Mouse (Mus musculus): ENCODE data around the gene Acadm. TPM values are rescaled to one million over a fixed set of nuclear protein-coding genes. Genes with fewer than 3 reads are reported as not detected.
A peak's percentile ranks its signal among the peaks of the same experiment; 100 is the strongest.

The Acadm gene
- total RNA-seq, 2 experiments from 2014 or later = 256 to 346 TPM

DNA sequence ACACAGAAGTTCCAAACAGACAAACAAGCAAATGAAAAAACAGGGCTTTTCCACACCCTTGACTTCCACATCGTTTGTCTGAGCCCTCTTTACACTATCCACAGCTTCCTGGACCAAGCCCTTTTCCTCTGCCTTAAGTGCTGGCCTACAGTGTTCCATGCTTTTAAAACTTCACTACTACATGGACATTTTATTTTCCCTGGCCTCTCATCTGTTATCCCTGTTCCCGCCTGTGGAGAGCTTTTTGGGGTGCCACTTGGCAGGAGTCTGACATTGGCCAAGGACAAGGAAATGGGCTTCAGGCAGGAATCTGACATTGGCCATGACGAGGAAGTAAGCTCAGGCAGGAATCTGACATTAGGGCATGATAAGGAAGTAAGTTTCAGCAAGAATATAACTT is 41.8 kb downstream of the Acadm start:
- no peak for DNase-seq

DNA sequence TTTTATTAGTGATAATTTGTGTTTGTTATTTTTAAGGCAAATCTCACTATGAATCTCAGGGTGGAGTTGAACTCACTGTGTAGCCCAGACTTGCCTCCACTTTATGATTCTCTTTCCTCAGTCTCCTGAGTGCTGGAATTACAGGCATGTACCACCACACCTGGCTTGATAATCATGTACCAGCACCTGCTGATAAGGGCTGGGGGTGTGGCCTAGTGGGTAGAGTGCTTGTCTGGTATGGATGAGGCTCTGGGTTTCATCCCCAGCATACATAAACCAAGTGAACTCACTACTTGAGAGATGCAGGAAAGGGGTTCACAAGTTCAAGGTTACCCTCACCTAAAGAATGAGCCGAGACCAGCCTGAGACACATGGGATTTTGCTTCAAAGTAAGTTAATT is 42.5 kb downstream of the Acadm start:
- no peak for DNase-seq

DNA sequence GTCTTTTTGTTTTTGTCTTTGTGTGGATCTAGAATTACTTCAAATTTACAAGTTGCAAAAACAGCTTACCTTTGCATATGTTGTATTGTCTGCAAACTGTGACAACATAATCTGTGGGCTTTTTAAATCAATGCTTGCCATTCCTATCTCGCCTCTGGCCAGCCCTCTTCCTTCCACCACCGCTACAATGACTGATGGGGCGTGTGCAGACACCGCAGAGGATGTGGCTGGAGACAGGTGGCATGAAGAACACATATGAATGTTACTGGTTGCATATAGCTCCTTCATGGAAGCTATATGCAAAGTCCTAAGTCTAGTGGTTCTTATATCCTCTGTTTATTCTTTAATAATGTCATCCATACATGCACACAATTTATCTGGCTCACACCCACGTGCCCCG is 47.2 kb downstream of the Acadm start:
- DNase-seq = no peak

DNA sequence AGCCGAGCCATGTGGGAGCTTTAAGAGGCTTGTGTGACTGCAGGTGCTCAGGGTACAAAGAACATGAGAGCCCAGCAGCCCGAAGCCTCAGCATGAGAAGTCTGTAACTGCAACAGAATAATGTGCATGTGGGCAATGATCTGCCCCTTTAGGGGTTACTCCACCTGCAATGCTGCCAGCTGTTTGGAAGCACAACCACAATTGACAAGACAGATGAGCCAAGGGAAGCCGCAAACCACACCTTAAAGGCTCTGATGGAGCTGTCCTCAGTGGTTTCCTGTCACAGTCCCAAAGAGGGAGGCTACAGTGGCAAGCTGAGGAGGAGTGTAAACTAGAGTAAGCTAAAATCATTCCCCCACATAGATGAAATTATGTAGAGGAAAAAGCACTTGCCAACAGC is 49.0 kb downstream of the Acadm start:
- DNase-seq = peak; percentile 24

DNA sequence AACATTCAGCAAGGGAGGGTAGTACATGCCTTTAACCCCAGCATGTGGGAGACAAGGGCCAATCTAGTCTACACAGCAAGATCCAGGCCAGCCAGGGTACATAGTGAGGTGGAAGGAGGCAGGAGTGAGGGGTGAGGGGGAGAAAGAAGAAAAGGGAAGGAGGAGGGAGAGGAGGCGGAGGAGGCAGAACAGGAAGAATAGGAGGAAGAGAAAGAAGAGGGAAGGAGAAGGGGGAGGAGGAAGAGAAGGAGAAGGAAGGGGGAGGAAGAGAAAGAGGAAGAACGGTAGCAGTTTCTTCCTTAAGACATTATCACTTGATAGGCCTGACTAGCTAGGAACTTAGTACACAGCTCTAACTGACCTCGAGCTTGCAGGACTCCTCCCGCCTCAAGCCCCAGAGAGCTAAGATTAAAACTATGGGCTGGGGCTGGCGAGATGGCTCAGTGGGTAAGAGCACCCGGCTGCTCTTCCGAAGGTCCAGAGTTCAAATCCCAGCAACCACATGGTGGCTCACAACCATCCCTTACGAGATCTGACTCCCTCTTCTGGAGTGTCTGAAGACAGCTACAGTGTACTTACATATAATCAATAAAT is 55.1 kb downstream of the Acadm start:
- DNase-seq = no peak

DNA sequence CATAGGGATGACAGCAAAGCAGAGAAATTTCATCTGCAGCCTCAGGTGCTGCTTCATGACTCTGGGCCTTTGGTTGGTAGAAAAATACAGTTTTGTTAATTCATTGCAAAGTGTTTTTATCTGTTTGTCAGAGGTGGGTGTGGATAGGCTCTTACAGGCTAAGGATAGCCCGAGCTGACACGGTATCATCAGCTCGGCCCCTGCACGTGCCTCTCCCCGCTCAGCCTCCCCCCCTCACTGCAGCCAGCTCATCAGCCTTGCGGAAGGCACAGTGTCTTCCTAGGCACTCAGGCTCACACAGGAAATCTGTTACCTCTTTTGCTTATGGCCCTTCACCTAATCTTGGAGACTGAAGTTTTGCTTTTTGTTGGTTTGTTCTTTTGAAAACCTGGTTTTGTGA is 56.3 kb downstream of the Acadm start:
- no peak for DNase-seq

DNA sequence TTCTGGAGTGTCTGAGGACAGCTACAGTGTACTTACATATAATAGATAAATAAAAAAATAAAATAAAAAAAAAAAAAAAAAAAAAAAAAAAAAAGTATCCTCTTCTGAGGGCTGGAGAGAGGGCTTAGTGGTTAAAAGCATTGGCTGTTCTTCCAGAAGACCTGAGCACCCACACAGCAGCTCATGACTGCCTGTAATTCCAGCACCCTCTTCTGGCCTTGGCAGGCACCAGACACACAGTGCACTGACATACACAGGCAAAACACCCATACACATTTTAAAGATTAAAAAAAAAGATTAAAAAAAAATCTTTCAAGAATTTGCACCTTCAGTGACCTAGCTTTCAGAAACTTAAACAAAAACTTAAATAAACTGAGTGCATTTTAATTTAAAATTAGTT is 58.1 kb downstream of the Acadm start:
- no peak for DNase-seq

Other genes starting within 250 kb of the Acadm start
- gene St6galnac3, start 219.5 kb downstream of the Acadm start, total RNA-seq (2021) = 1 to 10 TPM; 2.3 to 2.8 TPM
- not detected for gene Asb17, start 100.4 kb downstream of the Acadm start, total RNA-seq (2021)
- gene Msh4, start 38.5 kb downstream of the Acadm start, total RNA-seq (2021) = not detected
- gene Rabggtb, start 31.6 kb downstream of the Acadm start, total RNA-seq (2021) = 10 to 100 TPM; 64.1 to 65.0 TPM
- gene Slc44a5, start 28.8 kb upstream of the Acadm start, total RNA-seq (2021) = under 1 TPM; 0.13 to 0.27 TPM